Mouse (Mus musculus): ENCODE measurements around the gene Morn4.

The Morn4 gene

GRCm38 (mm10) chr19:42086166-42086565, at the start of gene Morn4:
Gene Morn4, minus strand, starts transcription at chr19:42086357.
- DNase-seq (ENCODE audit: low spot score in 2 of 2), result peak; percentile 19 to 44

- no peak for DNase-seq (ENCODE audit: low spot score in 2 of 2)
Measured at GRCm38 (mm10) chr19:42135070-42135469, 48.9 kb upstream of the Morn4 start.

DNA sequence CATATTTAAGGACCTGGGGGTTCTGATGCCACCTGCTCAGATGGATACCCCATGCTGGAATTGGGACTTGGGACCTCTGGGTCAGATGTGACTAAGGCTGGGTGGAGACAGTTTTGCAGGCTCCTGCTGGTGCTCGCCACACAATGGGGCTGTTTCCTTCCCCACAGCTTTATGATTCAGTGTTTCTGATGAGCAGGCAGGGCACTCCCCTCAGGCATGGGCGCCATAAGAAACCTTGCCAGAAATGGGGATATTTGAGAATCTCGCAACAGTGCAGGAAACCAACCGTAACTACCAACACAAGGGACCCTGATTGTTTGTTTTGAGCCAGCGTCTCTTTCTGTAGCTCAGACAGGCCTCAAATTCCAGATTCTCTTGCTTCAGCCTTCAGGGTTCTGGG, 44.9 kb upstream of the Morn4 start:
- no peak for DNase-seq (ENCODE audit: low spot score in 2 of 2)

DNA sequence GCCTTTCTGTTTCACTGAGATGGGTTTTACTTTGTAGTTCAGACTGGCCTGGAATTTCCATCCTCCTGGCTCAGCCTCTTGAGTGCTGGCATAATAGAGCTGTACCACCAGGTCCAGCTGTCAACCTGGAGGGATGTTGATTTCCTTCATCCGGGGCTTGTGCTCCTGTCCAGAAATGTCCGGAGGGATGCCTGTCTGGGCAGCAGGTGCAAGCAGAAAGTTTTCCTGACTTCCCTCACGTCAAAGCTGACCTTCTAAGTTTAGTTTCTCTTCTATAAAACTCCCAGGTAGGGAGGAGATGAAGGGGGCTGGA, 44.1 kb upstream of the Morn4 start:
- no peak for DNase-seq (ENCODE audit: low spot score in 2 of 2)

- no peak for DNase-seq (ENCODE audit: low spot score in 2 of 2)
Measured at GRCm38 (mm10) chr19:42129509-42130293, 43.5 kb upstream of the Morn4 start.

DNA sequence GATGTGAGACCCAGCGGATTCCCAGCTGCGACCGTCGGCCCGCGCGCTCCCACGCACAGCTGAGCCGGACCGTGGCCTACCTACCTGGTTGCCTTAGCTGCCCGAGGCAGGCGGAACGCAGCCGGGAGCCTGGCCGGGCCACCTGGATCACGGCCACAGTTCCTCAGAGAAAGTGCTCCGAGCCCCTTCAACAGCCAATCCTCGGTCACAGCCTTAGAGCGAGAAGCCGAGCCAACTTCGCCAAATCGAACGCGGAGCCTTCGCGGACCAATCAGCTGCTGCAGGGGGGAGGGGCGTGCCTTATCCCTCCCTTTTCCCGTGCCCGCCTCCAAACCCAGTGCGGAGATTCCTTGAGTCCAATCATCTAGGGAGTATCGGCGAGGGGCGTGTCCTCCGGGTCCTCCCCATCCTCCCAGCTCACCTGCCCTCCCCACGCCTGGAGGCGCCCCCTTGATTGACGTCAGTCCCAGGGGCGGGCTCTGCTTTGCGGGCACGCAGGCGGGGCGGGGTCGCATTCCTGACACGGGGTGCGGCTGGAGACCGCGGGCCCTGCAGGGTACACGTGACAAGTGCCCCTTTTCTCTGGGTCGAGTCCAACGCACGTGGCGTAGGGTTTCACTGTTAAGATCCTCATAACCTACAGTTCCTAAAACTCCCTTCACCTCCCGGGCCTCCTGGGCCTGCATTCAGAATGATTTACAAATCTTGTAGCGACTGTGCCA, 42.8 kb upstream of the Morn4 start, which contains the start of gene Avpi1:
Gene Avpi1, minus strand, starts transcription at position 273 of the 722 bp plus-strand sequence.
- DNase-seq (ENCODE audit: low spot score in 2 of 2), result peak; percentile 90

DNA sequence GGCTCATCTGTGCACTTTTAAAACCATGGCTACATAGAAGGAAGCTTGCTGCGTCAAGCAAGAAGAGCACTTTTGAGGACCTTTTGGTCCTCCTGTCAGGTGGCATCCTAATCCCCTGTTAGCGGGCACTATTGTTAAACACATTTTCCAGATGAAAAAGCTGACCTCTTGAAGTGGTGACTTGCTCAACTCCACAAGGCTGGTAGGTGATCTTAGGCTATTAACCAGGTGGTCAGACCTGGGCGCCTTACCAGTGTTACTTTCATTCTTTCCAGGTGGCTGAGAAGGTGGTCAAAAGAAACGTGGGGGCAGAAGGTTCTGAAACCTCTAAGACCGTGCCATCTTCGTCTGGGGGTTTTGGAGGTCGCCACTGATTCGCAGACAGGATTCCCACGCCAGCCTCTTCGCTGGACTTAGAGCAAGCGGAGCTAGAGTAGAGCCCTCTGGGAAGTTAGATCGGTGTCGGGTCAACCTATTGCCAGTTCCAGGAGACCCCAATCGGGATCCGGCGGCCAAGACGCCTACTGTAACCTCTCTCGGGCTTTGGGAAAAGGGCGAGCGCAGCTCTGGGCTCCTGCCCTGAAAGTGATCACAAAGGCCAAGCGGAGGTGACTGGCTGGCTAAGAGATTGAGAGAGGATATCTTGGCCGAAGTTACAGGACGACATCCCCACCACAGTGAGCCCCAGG, 42.0 kb upstream of the Morn4 start:
- no peak for DNase-seq (ENCODE audit: low spot score in 2 of 2)

DNA sequence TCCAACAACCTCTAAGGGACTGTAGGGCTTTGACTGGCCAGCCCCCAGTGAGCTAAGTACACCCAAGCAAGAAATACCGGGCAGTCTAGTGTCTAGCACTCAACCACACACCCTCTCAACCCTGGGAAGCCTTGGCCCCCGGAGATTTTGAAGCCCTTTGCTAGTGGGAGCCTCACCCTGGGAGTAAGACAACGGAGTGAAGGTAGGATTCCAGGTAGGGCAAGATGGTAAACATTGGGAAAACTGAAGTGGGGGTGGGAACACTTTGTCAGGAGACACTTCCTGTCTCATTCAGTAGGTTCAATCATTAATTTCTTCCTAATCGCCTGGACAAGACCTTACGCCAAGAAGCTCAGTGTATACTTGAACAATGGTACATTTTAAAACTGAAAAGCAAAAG, 40.9 kb upstream of the Morn4 start:
- DNase-seq (ENCODE audit: low spot score in 2 of 2), result no peak

GRCm38 (mm10) chr19:42126219-42126605, 40.1 kb upstream of the Morn4 start:
- DNase-seq (ENCODE audit: low spot score in 2 of 2), result no peak

GRCm38 (mm10) chr19:42125501-42126218, 39.5 kb upstream of the Morn4 start:
- no peak for DNase-seq (ENCODE audit: low spot score in 2 of 2)

DNA sequence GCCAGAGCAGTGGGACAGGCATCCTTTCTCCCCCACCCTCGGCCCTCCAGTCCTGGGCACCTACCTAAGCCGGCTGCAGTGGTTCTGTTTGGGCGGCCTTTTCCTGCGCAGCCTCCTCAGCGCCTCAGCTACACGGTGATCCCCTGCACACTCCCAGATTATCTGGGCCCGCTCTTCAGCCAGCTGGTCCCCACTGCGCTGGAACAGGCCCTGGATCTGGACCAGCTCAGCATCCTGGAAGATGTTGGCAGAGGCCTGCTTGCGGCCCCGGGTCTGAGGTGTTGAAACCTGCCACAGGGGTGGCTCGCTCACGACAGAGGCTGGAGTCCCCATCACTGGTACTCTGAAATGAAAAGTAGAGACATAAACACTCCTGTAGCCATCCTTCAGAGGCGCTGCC, 38.5 kb upstream of the Morn4 start:
- no peak for DNase-seq (ENCODE audit: low spot score in 2 of 2)

GRCm38 (mm10) chr19:42120451-42120850, 34.3 kb upstream of the Morn4 start:
- DNase-seq (ENCODE audit: low spot score in 2 of 2), result no peak

DNA sequence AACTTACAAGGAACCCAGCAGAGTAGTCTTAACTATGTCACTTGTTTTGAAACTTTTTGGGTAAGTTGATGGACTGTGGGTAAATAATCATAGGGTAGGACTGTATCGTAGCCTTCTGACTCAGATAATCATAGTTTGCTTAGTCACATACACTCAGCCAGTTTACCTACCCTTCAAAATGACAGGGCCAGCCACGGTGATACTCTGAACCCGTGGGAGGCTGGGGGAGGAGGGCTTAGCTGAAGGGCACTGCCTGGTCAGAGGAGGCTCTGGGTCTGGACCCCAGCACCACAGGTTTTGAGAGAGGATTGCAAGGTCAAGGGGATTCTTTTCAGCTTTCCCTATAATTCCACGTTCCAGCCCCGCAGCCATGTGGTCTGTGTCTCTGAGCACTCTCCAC, 32.4 kb upstream of the Morn4 start:
- DNase-seq (ENCODE audit: low spot score in 2 of 2), result no peak

- no peak for DNase-seq (ENCODE audit: low spot score in 2 of 2)
Measured at GRCm38 (mm10) chr19:42118142-42118541, 32.0 kb upstream of the Morn4 start.

DNA sequence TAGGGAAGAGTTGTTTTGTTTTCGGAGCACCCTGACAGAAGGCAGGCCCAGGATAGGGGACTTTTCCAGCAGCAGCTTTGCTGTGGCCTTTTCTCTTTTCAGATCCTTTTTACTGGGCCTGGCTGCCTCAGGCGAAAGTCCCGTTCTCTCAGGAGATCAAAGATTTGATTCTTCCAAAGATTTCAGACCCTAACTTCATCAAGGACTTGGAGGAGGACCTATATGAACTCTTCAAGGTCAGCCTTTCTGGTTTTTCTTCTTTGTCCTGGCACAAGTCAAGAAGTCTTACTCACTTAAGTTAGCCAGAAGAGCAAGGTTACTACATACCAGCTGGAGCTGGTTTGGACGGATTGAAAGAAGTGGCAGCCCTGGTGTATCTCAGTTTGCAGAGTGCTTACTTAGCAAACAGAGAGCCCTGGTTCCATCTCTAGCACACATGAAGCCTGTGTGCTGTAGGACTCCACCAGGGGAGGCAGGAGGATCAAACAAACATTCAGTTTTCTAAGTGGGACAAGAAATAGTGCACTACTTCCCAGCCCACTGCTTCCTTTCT, 29.7 kb upstream of the Morn4 start:
- DNase-seq (ENCODE audit: low spot score in 2 of 2), result no peak

DNA sequence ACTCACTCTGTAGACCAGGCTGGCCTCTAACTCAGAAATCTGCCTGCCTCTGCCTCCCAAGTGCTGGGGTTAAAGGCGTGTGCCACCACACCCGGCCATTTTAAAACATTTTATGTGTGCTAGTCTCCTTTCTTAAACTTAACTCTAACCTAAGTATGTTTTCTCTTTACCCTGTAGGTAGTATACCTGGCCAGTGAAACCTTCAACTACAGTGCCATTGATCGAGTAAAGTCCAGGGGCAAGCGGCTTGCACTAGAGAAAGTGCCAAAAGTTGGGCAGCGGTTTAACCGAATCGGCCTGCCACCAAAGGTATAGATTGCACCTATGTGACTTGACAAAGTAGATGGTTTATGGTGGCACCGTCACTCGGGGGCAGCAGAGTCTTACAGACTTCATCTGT, 18.5 kb upstream of the Morn4 start:
- DNase-seq (ENCODE audit: low spot score in 2 of 2), result no peak

GRCm38 (mm10) chr19:42099406-42099805, 13.2 kb upstream of the Morn4 start:
- no peak for DNase-seq (ENCODE audit: low spot score in 2 of 2)

- DNase-seq (ENCODE audit: low spot score in 2 of 2), result peak in 1 of 2 experiments; percentile 31
Measured at GRCm38 (mm10) chr19:42090637-42091141, 4.5 kb upstream of the Morn4 start.

DNA sequence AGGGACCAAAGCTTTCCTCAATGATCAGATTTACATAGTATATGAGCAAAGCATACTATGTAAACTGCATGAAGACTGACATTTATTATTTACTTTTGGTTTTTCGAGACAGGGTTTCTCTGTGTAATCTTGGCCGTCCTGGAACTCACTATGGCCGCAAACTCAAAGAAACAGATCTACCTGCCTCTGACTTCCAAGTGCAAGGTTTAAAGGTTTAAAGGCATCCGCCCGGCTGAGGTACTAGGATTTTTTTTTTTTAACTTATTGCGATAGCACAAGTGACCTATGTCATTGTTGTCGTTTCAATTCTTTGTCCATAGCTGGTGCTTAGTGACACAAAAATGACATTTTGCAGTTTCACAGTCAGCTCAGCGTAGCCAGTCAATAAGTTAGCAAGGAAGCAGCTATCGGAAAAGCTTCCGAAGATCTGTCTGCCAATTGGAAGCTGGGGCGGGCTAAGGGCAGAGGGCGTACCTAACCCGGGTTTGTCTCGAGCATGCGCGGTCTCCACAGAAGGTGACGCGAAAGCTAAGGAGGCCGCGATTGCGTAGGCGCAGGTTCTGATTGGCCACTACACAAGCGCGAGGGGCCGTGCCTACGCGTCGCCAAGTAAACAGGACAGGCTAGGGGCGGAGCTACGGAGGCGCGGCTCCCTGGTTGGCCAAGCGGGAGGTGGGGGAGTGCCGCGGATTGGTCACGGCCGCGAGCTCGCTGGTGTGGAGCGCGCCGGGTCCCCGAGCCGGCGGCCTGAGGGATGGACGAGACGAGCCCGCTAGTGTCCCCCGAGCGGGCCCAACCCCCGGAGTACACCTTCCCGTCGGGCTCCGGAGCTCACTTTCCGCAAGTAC, 3.8 kb upstream of the Morn4 start, which contains the start of gene Pi4k2a:
Gene Pi4k2a, plus strand, starts transcription at position 723 of the 848 bp plus-strand sequence.
- peak; percentile 100 for DNase-seq (ENCODE audit: low spot score in 2 of 2)

- DNase-seq (ENCODE audit: low spot score in 2 of 2), result peak; percentile 77 to 80
Measured at GRCm38 (mm10) chr19:42089103-42089747, 3.1 kb upstream of the Morn4 start.

Data from spleen, postnatal 36 days (tissue).